Mouse (Mus musculus) urinary bladder, adult 2 months (tissue): ENCODE results near the gene Tia1. TPM values are rescaled to one million over a fixed set of nuclear protein-coding genes. Genes with fewer than 3 reads are reported as not detected.
"Not testable (repeated sequence)": the region's sequence is repeated elsewhere in the genome, so short reads cannot be mapped to it uniquely, and the experiment has no call there.

Experiments used
- DNase-seq: peaks from one replicate; pipeline ENCODE4 v3.0.0; 2022; ENCODE audit warnings: low spot score
- polyA plus RNA-seq: library from polyadenylated mRNA; depleted of rRNA; stranded (reverse); fragments of >200 nt; gene quantifications from 2 replicates; pipeline ENCODE4 v1.2.3, GENCODE M21; 2012; rRNA removed

Gene Tia1
- polyA plus RNA-seq = 55.8 and 74.2 TPM in 2 replicates

- peak; percentile 91 for DNase-seq
Observed at GRCm38 (mm10) chr6:86404100-86404861, at the start of gene Tia1. Gene Tia1 (plus strand): TSS chr6:86404219.

- no peak for DNase-seq
Observed at GRCm38 (mm10) chr6:86354948-86355347, 49.1 kb upstream of the Tia1 start.

- DNase-seq = no peak
Observed at GRCm38 (mm10) chr6:86356956-86357355, 47.1 kb upstream of the Tia1 start.

GRCm38 (mm10) chr6:86360691-86361090 is 43.3 kb upstream of the Tia1 start:
- no peak for DNase-seq

- no peak for DNase-seq
Observed at GRCm38 (mm10) chr6:86361373-86361772, 42.6 kb upstream of the Tia1 start.

DNA sequence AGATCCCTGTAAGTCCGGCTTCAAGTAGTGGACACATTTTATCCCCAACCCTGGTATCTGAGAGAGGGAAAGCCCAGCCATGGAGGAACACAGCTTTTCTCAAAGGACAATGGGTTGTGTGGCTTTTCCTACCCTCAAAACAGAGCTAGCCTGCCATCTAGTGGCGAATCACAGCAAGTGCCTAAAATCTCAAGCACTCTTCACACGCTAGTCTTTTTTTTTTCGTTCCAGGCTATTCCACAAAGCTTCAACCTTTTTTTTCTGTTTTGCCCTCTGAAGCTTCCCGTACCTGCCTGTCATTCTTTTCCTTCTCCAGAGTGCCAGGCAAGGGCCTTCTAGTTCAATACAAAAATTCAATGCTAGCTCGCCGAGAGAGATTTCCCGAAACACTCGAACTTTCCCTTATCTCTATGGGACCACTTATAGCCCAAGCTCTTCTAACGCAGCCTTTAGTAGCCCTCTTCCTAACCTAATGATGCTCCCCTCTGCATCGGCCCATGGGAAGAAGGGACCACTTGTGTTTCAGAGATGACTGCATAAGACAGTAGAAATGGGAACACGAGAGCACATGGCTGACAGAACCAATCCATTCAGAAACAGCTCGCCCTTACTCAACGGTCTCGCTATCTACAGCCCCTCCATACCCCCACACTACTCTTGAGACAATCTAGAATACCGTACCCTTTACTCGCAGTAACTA is 39.4 kb upstream of the Tia1 start:
- DNase-seq = peak; percentile 36

DNA sequence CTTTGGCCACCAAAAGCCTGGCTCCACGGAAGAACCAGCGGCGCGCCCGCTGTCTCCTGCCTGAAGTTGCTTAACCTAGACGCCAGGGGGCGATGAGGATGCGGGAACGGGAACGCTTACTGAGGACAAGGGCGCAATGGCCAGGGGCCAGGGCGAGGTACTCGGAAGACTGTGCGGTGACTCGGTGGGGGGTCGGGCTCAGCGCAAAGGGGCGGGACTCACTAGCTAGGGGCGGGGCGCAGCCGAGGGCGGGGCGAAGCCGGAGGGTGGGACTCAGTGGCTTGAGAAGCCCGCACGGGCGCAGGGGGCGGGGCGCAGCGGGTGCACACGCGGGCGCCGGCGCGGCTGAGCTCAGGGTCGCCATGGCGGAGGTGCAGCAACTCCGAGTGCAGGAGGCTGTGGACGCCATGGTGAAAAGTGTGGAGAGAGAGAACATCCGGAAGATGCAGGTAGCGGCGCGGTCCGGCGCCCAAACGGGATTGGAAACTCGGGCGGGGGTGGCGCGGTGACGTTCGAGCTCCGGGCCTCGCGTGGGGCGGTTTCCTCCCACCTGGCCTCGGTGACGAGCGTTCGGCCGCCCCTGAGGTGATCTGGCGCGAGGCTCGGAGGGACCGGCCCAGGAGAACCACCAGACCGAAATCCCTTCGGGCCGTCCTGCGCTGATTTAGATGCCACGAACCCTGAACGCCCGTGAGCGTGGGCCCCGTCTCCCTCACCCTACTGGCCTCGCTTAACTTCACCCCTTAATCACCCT is 38.5 kb upstream of the Tia1 start, which contains the start of gene Fam136a:
Gene Fam136a, plus strand, starts transcription at position 276 of the 754 bp plus-strand sequence.
- DNase-seq = peak; percentile 83

DNA sequence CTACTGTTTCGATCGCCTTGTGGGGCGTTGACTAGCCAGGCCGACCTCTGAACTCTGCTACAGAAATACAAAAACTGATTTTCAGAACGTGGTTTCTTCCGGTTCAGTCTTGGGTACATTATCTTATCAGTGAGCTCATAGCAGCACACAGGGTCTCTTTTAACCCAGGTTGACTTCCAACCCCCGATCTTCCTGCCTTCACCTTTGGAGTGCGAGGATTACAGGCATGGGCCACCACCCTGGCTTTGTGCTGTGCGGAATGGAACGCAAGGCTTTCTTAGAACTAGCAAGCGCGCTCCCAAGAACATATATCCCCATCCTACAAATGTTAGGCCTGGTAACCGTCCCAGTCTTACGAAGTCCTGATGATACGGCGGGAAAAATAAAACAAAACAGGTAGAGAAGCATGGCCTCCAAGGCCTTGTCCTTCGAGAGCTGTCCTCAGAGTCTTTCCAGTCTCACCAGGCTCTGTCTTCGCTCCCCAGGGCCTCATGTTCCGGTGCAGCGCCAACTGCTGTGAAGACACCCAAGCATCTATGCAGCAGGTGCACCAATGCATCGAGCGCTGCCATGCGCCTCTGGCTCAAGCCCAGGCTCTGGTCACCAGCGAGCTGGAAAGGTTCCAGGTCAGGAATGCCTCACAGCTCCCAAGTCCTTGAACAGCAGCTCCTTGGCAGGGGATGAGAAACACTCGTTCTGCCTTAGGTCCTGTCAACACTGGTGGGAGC is 37.7 kb upstream of the Tia1 start:
- peak; percentile 30 for DNase-seq

DNA sequence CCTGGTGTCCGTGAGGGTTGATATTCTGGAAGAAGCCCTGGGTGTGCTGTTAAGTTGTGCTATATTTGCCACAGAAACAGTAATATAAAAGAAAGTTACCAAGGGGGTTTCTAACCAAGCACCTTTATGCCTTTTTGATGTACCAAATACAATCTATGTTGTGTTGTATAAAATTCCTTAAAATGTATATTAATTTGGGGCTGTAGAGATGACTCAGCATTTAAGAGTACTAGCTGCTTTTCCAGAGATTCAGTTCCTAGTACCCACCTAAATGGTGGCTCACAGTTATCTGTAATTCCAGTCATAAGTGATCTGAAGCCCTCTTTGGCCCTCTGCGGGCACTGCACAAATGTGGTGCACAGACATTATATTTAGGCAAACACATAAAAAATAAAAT is 37.2 kb upstream of the Tia1 start:
- DNase-seq = no peak

GRCm38 (mm10) chr6:86368479-86368878 is 35.5 kb upstream of the Tia1 start:
- DNase-seq = no peak

DNA sequence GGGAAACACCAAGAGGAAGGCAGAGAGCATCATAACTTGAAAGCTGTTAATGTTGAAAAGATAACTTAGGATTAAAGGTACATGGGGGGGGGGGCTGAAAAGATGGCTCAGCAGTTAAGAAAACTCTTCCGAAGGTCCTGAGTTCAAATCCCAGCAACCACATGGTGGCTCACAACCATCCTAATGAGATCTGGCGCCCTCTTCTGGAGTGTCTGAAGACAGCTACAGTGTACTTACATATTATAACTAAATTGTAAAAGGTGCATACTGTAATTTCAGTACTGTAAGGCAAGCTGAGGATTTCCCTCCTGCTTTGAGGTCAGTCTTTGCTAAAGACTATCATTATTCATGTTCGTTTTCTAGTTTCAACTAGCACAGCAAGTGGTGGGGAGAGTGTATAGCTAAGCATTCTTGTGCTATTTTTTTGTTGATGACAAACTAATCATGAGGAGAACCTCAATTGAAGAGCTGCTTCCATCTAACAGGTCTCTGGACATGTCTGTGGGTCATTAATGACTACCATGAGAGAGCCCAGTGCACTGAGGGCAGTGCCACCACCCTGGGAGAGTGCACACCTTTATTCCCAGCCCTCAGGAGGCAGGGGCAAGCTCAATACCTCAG is 33.8 kb upstream of the Tia1 start:
- DNase-seq = no peak

DNA sequence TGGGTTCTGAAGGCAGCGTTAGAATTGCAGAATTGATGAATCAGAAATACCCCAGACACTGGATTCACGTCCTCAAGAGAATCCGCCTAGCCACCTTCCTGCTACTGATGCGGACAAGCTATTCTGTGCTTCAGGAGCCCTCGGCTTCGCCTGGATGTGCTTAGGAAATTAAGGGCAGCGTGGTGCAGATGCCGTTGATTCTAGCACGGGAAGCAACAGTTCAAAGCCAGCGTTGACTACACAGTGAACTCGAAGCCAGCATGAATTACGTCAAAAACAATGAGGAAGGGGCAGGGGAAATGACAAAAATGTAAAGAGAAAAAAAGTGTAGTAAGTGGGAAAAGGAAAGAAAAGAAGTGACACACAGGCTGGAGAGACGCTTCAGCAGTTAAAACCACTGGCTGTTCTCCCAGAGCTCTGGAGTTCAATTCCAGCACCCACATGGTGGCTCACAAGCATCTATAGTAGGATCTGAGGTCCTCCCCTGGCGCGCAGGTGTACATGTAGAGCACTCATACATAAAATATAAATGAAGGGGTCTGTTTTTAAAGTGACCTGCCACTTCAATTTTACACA is 33.2 kb upstream of the Tia1 start, which contains the start of gene Snrpg:
Gene Snrpg, plus strand, starts transcription at position 541 of the 576 bp plus-strand sequence.
- no peak for DNase-seq

DNA sequence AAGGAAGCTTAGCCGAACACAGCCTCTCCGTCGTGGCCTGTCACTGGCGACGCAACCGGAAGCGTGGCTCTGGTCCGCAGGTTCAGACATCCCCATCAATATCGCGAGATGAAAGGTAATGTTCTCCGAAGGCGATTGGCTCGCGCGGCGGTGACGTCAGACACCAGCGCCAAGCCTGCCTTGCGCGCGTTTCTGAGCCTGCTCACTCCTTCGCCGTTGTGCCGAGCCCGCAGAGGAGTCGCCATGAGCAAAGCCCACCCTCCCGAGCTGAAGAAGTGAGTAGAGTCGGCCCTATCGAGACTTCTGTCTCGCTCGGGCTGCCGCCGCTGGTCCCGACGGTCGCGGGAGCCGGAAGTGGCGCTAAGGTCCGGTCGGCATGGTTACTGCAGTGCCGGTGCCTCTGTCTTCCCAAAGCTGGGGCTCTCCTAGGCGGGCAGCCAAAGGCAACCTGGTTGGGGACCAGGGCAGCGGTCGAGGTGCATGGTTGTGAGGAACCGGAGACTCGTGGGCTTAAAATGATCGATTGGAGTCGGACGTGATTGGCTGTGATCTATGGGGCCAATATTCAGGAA is 32.6 kb upstream of the Tia1 start:
- peak; percentile 93 for DNase-seq

DNA sequence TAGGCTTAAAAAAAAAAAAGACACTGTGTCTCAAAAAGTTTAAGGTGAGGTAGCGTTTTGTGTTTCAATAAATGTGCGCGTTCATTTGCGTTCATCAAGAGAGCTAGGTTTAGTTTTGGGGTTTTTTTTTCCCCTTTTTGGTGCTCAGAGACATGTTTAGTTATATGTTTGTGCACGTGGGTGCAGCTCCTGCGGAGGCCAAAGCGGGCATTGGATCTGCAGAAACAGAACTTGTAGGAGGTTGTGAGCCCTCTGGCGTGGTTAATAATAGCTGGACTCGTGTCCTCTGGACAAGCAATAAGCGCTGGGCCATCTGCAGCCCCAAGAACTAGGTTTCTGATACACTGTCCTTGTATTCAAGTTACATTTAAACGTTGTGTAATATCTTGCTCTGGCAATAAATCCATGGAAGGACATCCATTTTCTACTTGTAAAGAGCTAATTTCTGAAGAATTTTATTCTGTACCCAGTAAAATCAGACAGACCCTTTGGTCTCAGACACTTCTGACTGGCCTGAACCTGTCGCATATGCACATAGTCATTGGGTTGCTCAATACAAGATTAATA is 32.0 kb upstream of the Tia1 start:
- DNase-seq = no peak

- DNase-seq = no peak
Observed at GRCm38 (mm10) chr6:86373556-86373955, 30.5 kb upstream of the Tia1 start.

DNA sequence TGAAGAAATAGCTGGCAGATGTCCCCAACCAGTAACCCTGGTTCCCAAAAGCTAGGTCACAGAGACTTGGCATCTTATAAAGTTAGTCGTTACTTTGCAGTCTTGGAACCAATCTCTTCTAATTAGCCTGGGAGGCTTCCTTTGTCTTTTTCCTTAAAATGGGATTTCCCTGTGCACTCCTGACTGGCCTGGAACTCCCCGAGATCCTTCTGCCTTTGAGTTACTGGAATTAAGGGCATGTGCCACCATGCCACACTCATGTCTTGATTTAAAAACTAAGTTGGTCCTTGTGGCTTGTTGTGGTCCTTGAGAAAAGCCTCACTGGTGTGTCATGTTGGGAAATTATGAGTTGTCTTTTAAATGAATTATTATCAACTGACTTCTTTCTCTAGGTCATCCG is 25.7 kb upstream of the Tia1 start:
- DNase-seq = no peak

DNA sequence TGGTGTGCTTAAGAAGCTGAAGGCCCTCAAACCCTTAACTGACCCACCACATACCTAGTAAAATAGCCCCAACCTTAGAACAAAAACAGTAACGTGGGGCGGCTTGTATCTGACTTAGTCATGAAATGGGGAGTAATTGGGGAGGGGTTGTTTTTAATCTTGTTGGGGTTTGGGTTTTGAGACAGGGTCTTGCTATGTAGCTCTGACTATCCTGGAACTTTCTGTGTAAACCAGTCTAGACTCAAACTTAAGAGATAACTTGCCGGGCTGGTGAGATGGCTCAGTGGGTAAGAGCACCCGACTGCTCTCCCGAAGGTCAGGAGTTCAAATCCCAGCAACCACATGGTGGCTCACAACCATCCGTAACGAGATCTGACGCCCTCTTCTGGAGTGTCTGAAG is 23.9 kb upstream of the Tia1 start:
- not testable (repeated sequence) for DNase-seq

- no peak for DNase-seq
Observed at GRCm38 (mm10) chr6:86382551-86382950, 21.5 kb upstream of the Tia1 start.

GRCm38 (mm10) chr6:86383370-86383769 is 20.6 kb upstream of the Tia1 start:
- DNase-seq = no peak

- DNase-seq = no peak
Observed at GRCm38 (mm10) chr6:86384692-86385091, 19.3 kb upstream of the Tia1 start.
